Mouse (Mus musculus): Measurements from ENCODE around the gene Daxx.
A peak's percentile ranks its signal among the peaks of the same experiment; 100 is the strongest.

The Daxx gene

DNA sequence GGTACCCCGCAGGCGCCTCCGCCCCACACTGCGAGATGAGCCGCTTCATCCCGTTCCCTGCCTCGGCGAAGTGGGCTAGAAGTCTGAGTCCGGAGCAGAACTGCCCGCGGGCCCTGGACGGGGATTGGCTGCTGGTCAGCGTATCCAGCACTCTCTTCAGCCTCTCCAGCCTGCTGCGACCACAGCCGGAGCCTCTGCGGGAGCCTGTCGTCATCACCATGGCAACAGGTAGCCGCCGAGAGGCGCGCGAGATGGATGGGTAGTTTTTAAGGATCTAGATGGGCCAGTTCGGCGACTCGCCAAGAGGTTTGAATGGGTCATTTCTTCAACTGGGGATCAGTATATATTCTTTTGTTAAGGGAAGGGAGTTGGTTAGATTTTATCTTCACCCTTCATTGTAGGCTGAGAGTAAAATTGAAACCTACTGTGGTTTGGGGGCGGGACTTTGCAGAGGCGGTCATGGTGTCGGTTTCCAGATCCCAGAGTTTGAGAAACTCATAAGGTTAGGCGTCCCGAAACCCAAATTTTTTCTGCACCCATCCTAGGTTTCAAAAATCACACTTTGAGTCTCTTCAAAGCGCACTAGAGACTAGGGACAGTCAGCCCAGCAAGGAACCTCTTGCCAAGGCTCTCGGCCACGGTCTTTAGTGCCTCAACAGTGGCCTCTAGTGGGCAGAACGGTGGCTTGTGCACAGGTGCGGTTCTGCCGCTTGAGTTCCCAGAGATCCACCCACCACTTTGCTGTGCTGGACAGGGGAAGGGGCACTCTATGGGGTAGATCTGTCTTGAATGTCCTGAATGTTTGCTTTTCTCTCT, 11.3 kb downstream of the Daxx start:
- peak; percentile 74 to 82 for DNase-seq (ENCODE audit: low spot score in 2 of 2)

DNA sequence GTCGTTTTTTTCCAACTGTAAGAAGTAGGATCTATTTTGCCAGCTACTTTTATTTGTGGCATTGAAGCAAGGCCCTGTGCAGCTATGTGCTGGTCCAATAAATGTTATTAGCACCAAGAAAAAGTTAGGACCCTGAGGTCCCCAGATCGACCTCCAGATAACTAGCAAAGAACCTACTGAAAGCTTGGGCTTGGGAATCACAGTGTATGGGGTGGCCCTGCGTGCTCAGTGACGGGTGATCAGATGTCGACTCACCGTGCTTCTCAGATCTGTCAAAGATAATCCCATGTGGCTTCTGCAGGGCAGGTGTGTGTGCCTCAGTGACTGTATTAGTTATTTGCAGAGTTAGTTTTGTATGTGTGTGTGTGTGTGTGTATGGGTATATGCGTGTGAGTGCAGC, 12.1 kb downstream of the Daxx start:
- DNase-seq (ENCODE audit: low spot score in 2 of 2): no peak

DNA sequence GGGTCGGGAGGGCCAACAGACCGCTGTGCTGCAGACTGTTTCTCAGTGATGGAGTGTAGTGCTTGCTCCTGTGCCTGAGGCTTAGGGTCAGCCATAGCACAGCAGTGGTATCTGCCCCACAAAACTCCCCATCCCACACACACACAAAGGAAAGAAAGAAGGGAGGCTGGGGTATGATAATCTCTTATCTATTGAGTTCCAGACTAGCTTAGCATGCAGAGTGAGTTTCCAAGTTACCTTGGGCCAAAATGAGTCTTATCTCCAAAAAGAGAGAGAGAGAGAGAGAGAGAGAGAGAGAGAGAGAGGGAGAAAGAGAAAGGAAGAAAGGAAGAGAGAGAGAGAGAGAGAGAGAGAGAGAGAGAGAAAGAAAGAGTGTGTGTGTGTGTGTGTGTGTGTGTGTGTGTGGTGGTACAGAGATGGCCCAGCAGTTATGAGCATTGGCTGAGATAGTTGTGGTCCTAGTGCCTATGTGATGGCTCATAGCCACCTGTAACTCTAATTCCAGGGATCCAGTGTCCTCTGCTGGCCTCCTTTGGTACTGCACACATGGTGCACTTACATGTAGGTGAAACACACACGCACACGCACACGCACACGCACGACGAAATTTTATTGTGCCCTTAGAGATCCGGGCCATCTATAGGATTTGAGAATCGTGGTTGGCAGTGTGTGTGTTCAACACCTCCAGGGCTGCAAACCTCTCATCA, 15.5 kb downstream of the Daxx start:
- DNase-seq (ENCODE audit: low spot score in 2 of 2): no peak

DNA sequence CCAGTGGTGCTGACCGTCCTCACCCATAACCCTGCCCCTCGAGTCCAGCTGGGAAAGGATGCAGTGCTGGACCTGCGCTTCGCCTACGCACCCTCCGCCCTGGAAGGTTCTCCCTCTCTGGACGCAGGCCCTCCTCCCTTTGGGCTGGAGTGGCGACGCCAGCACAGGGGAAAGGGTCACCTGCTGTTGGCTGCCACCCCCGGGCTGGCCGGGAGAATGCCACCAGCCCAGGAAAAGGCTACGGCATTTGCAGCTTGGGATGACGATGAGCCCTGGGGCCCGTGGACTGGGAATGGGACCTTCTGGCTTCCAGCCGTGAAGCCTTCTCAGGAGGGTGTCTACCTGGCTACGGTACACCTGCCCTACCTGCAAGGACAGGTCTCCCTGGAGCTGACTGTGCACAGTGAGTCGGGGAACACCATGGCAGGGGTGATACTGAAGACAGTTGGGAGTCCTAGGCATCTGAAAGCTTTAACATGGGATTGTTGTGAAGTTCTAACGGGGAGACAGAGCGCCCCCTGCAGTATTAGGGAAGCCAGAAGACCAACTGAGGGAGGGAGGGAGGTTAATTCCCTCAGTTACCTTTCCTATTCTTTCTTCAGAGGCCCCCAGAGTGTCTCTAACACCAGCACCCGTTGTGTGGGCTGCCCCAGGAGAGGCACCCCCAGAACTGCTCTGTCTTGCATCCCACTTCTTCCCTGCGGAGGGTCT, 16.3 kb downstream of the Daxx start:
- no peak for DNase-seq (ENCODE audit: low spot score in 2 of 2)

DNA sequence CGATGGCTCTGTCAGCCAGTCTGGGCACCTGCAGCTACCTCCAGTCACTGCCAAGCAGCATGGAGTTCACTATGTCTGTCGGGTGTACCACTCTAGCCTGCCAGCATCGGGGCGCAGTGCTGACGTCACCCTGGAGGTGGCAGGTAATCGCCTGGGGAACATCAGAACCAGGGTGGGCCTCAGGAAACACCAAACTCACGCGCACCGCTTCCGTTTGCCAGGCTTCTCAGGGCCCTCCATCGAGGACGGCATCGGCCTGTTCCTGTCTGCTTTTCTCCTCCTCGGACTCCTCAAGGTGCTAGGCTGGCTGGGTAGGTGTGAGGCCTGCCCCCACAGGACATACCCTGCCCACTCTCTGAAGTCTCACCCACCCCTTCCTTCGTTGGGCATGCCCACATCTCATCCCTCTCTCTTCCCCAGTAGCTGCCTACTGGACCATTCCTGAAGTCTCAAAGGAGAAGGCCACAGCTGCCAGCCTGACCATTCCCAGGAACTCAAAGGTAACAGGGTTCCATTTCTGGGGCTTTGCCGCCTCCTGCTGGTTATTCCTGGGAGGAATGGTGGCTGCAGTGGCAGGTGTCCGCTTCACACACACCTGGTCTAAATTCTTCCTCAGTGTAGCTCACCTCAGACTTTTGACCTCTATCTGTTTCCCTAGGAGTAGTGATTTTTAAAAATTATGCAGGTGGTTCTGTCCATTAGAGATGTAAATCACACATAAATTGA, 17.2 kb downstream of the Daxx start:
- no peak for DNase-seq (ENCODE audit: low spot score in 2 of 2)

DNA sequence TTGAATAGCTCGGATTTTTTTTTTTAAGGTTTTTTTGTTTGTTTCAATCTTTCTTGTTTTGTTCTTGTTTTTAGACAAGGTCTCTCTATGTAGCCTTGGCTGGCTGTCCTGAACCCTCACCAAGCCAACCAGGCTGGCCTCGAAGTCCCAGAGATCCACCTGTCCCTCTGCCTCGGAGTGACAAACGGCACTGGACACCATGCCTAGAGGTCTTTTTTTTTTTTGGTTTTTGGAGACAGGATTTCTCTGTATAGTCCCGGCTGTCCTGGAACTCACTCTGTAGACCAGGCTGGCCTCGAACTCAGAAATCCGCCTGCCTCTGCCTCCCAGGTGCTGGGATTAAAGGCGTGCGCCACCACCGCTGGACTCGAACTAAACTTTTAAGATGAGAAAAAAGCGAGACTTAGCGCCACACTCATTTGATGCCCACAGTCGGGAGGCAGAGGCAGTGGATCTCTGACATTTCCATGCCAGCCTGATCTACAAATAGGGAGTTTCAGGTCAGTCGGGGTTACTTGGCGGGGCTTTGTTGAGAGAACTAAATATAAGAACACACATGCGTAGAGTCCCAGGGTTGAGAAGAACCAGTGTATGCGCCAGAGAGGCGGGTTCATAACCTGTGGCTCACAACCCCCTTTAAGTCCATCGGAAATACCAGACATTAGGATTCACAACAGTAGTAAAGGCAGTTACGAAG, 19.2 kb downstream of the Daxx start:
- no peak for DNase-seq (ENCODE audit: low spot score in 2 of 2)

DNA sequence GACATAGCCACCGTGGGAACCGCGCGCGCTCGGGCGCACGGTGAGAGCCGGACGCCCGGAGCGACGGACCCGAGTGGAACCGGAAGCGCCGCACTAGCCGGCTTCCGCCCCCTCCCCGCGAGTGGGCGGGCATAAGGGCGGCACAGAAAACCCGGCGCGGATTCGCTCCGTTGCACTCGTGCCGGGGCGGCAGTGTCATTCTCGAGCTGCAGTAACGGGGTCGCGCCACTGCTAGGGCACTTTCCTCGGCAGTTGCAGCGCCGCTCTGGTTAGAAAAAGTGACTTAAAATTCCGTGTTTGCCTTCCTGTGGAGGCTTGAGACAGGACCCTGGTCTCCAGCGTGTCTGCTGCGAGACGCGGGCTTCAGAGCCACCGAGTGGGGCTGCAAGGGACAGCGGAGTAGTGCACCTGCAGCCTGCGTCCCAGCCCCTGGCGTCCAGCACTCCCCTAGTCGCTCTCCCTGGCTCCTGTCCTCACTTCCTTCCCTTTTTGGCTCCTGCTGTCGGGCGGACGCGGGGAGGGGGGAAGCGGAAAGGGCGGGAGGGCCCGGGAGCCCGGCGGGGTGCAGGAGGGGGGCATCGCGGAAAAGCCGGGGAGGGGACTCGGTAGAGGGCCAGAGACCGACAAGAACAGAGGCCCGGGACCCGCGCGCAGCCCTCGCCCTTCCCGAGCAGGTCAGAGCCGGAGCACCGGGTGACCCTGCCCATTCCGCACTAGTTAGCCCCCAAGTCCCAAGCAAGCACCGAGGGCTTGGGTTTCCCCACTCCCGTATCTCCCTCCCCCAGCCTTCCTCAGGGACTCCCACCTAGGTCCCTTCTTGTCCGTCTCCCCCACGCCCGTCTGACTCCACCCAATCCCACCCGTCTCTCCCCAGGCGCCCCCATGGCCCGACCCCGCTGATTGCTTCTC, 20.4 kb downstream of the Daxx start, which contains the start of gene Rgl2:
TSS of gene Rgl2 (plus strand) at position 173 of the 909 bp plus-strand sequence.
- peak; percentile 80 to 87 for DNase-seq (ENCODE audit: low spot score in 2 of 2)

DNA sequence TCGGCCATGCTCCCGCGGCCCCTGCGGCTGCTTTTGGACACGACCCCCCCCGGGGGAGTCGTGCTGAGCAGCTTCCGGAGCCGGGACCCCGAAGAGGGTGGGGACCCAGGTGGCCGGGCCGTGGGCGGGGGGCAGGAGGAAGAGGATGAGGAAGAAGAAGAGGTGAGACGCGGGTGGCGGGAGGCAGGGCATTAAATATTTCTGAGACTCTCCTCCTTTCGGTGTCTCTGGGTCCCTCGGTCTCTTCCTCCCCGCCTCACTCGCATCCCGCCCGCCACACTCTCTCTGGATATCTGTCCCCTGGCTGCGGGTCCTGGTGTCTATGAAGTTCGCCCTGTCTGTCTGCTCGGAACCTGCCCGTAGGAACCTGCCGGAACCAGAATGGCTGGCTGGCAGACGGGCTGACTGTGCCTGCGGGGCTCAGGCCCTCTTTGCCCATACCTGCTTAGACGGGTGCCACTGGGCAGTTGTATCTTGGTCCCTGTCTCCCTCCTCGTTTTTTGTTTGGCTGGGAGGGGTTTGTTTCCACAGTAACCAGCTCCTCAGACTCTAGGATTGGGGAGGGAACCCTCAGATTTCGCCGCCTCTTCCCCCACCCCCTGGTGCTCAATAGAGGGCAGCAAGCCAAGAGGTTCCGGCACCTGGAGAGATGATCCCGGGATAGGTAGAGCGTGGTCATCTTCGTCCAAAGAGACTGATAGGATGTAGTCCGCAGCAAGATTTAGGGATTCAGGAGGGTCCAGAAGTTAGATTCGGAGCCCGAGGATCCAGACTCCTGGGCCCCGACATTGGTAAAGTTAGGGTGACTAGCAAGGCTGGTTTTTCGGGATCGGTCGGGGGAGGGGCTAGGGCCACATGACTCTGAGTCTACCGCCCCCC, 21.3 kb downstream of the Daxx start:
- peak; percentile 71 to 74 for DNase-seq (ENCODE audit: low spot score in 2 of 2)

DNA sequence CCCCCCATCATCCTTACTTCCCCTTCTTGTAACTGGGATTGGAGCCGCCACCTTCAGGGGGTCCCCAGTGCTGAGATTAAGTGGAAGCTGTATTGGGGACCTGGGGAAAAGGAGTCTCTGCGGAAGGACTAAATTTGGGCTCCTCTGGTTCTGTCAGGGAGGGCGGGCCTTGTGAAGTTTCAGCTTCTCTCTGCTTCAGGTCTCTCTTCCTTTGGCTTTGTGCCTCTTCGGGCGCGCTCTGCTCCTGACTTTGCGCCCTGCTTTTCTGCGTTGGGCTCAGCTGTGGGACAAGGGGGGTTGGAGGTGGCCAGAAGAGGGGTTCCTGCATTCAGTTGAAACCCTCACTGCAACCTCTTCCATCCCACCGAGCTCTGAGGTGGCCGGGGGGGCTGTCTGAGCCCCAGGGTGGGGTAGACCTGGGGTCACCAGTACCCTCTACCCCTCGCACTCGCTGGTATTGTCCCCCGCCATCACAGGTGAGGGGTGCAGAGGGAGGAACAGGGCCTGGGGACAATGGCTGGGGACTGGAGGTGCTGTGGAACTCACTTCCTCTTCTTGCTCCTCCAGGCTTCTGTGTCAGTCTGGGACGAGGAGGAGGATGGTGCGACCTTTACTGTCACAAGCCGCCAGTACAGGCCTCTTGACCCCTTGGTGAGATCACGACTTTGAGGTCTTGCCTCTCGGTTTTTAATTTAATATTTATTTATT, 22.1 kb downstream of the Daxx start:
- no peak for DNase-seq (ENCODE audit: low spot score in 2 of 2)

DNA sequence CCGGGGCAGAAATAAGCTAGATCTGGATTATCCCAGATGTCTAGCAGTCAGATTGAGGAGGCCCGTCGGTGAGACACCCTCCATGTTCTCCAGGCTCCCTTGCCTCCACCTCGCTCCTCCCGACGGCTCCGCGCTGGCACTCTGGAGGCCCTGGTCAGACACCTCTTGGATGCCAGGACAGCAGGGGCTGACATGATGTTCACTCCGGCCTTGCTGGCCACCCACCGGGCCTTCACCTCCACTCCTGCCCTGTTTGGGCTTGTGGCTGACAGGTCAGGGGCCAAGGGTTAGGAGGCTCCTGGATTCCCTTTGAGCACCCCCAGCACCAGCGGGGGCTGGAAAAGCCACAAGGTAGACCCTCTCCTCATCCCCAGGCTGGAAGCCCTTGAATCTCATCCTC, 22.7 kb downstream of the Daxx start:
- DNase-seq (ENCODE audit: low spot score in 2 of 2): no peak

DNA sequence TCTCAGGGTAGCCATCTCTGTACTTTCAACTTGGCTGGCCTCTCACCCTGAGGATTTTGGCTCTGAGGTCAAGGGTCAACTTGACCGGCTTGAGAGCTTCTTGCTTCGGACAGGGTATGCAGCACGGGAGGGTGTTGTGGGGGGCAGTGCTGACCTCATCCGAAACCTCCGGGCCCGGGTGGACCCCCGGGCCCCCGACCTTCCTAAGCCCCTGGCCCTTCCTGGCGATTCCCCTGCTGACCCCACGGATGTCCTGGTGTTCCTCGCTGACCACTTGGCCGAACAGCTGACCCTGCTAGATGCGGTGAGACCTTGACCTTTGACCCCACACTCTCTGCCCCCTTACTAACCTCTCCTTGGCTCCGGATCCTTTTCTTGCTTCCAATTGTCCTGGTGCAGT, 23.2 kb downstream of the Daxx start:
- DNase-seq (ENCODE audit: low spot score in 2 of 2): no peak

DNA sequence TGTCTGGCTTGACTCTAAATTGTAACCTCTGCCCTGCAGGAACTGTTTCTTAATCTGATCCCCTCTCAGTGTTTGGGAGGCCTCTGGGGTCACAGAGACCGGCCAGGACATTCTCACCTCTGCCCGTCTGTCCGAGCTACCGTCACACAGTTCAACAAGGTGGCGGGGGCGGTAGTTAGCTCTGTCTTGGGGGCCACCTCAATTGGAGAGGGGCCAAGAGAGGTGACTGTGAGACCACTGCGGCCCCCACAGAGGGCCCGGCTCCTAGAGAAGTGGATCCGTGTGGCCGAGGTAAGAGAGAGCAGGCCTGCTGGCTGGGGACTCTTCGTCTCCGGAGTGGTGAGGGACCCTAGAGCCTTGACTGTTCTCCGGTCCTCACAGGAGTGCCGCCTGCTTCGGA, 23.8 kb downstream of the Daxx start:
- no peak for DNase-seq (ENCODE audit: low spot score in 2 of 2)

DNA sequence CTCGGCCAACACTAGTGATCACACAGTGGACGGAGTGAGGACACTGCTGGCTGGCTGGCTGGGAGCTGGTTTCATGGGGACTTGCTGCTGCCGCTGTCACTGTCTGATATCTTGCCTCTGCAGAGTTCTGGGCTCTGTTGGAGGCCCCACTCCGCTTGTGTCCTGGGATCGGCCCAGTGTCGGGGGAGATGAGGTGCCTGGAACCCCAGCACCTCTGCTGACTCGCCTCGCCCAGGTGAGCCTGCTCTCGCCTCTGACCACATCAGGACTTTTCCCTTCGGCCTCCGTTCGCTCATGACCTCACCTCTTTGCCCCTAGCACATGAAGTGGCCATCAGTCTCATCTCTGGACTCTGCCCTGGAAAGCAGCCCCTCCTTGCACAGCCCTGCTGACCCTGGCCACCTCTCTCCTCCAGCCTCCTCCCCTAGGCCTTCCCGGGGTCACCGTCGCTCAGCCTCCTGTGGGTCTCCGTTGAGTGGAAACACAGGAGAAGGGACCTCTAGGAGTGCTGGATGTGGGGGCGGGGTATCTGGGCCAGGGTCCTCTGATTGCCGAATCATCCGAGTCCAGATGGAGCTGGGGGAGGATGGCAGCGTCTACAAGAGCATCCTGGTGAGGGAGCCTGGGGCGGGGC, 26.3 kb downstream of the Daxx start:
- DNase-seq (ENCODE audit: low spot score in 2 of 2): no peak

DNA sequence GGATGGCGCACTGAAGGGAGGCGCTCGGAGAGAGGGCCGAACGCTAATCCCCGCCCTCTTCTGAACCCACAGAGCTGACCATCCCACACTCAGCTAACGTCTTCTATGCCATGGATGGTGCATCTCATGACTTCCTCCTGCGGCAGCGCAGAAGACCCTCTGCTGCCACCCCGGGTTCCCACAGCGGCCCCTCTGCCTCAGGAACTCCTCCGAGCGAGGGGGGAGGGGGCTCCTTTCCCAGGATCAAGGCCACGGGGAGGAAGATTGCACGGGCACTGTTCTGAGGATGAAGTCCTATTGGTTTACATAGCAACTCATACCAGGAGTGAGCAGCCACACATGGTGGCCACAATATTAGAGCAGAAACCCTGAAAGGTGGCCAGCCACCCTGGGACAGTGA, 27.8 kb downstream of the Daxx start:
- DNase-seq (ENCODE audit: low spot score in 2 of 2): no peak

DNA sequence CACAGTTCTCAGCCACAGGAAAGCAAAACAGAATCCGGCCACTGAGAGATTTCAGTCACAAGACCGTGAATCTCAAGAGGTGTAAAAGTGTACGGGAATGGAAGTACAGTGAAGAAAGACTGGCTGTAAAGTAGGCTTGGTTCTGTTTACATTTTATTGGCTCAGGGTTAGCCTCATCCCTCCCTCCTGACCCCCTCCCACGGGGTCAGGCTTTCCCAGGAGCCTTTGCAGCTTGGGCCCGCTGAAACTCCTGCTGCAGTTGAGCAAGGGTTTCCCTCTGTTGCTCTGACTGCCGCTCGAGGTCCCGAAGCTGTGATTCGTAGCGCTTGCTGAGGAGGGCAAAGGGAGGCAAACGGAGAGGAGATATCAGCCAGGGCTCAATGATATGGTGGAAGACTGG, 29.6 kb downstream of the Daxx start:
- no peak for DNase-seq (ENCODE audit: low spot score in 2 of 2)

DNA sequence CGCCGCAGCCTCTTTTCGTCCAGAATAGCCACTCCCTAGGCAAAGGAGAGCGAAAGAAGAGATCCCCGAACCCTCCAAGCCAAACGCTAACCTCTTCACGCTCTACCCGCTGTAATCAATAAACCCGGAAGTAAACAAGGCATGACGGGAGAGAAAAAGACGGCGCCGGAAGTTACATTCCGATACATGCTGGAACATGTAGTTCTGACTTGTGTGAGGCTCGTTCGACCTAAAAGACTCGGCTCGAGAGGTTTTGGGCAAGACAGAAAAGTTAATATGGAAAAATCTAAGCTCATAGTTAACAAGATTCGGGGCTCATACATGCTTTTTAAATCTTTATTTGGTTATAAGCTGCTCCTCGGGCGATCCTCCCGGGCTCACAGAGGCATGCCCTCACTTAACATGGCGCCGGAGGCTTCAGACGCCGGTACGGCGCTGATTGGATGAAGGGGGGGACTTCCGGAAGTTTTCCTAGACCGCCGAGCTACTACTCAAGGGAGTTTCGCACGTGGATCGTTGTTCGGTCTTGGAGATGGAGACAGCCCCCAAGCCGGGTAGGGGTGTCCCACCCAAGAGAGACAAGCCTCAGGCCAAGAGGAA, 31.1 kb downstream of the Daxx start, which contains the start of the genes Pfdn6 and Wdr46:
TSS of gene Pfdn6 (minus strand) at position 138 of the 600 bp plus-strand sequence.
TSS of gene Wdr46 (plus strand) at position 455 of the 600 bp plus-strand sequence.
- DNase-seq (ENCODE audit: low spot score in 2 of 2): peak; percentile 84 to 92

DNA sequence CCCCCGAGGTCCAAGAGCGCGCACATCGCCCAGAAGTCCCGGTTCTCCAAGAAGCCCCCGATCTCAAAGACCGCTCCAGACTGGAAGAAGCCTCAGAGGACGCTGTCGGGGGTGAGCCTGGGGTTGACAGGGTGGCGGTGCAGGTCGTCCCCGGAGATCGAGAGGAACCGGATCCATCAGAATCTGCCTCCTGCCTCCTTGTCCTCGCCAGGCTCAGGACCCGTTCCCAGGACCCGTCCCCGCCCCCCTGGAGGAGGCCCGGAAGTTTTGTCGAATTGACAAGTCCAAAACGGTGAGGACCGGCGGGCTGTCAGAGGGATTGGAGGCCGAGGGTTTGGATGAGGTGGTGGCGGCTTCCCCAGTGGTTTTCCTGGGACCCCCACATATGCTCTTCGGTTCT, 31.8 kb downstream of the Daxx start:
- DNase-seq (ENCODE audit: low spot score in 2 of 2): no peak

DNA sequence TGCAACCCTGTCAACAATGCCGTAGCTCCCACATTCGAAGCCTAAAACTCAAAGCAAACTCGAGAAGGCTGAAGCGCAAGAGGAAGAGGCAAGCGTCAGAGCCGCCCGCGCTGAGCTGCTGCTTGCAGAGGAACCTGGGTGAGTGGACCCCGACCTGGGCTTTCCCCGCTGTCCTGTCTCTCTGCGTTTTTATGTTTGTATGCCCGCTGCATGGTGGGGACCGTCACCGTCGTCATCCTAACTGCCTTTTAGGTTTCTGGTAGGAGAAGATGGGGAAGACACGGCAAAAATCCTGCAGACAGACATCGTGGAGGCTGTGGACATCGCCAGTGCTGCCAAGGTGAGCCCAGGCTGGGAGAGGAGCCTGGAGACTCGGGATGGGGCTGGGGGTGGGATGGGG, 32.2 kb downstream of the Daxx start:
- no peak for DNase-seq (ENCODE audit: low spot score in 2 of 2)

Data from heart, adult 9 months (tissue).